ENCODE assay signal across 17 mouse cellular contexts in the genomic region with DNA sequence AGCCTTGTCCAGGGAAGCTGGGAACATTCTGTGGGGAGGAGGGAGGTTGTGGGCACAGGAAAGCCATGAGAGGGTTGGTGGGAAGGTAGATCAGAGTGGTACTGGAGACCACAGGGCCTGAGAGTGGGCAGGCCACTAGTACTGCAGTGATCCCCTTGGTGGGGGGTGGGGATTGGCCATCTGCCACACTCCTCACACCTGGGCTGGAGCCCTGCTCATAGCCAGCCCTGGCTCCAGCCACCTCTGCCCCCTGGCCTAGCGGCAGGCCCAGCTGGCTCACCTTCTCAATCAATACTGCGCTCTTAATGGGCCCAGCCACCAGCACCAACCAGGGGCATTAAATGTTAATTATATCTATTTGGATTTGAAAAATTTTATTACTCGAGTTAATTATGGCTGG.
A peak's percentile ranks its signal among the peaks of the same experiment; 100 is the strongest.
DNase-seq lines count a peak whose midpoint lies in the region; ATAC-seq and TF ChIP-seq lines count a peak whose summit lies in the region.
"Had no signal": no experiment of that assay in that cellular context is flagged by ENCODE, and none has a peak within 500 bp of the region (broad histone marks: within the 10 kb centered on the region; RNA-seq: fewer than 3 reads in every experiment).

No protein-coding gene starts in this region.

- H3K4me2 ChIP-seq in hindbrain, embryonic 15.5 days = no peak overlapping the region
- H3K4me2 ChIP-seq in hindbrain, embryonic 16.5 days (ENCODE audit: low read length) = no peak overlapping the region
- no peak overlapping the region for H3K4me2 ChIP-seq in stomach, embryonic 16.5 days (ENCODE audit: low read depth, low read length)
- no peak overlapping the region for H3K4me2 ChIP-seq in stomach, postnatal 0 days (replicated peaks; ENCODE audit: low read depth)
- no peak overlapping the region for H3K4me2 ChIP-seq in limb, embryonic 13.5 days (replicated peaks)
- H3K4me2 ChIP-seq: embryonic facial prominence, embryonic 15.5 days; forebrain, embryonic 12.5 days had no signal

- H3K4me1 ChIP-seq in hindbrain, embryonic 15.5 days (replicated peaks) = peaks cover 7% of the 10 kb centered on the region; the same call in 1 of the 2 replicates
- no peaks in the 10 kb centered on the region for H3K4me1 ChIP-seq in hindbrain, embryonic 16.5 days (ENCODE audit: control insufficient read depth, insufficient read depth, low read depth, low read length)
- H3K4me1 ChIP-seq in stomach, embryonic 16.5 days (ENCODE audit: control insufficient read depth, insufficient read depth, low read length) = no peaks in the 10 kb centered on the region; the same call in 1 of the 2 replicates
- H3K4me1 ChIP-seq in stomach, postnatal 0 days (replicated peaks; ENCODE audit: control insufficient read depth, insufficient read depth) = no peaks in the 10 kb centered on the region
- H3K4me1 ChIP-seq in limb, embryonic 13.5 days = peaks cover 33% of the 10 kb centered on the region
- H3K4me1 ChIP-seq: embryonic facial prominence, embryonic 15.5 days had no signal

- H3K27ac ChIP-seq in hindbrain, embryonic 15.5 days (replicated peaks) = no peak overlapping the region
- no peak overlapping the region for H3K27ac ChIP-seq in hindbrain, embryonic 16.5 days (ENCODE audit: low read depth, low read length)
- H3K27ac ChIP-seq in stomach, embryonic 16.5 days (ENCODE audit: low read length) = no peak overlapping the region
- no peak overlapping the region for H3K27ac ChIP-seq in stomach, postnatal 0 days (replicated peaks)
- H3K27ac ChIP-seq in limb, embryonic 13.5 days = no peak overlapping the region
- H3K27ac ChIP-seq: embryonic facial prominence, embryonic 15.5 days; forebrain, embryonic 12.5 days had no signal

- peak; percentile 48; the same call in 1 of the 2 replicates for ATAC-seq in hindbrain, embryonic 15.5 days (ENCODE audit: low FRiP score, low read depth)
- no peak for ATAC-seq in hindbrain, embryonic 16.5 days
- ATAC-seq in stomach, embryonic 16.5 days (ENCODE audit: insufficient read depth, low FRiP score) = 0 out of 2 replicates have a peak, but pooled peaks have one; percentile 50
- no peak for ATAC-seq in stomach, postnatal 0 days (ENCODE audit: low FRiP score, low TSS enrichment)
- ATAC-seq in limb, embryonic 13.5 days (ENCODE audit: low FRiP score, low read depth) = 0 out of 2 replicates have a peak, but pooled peaks have one; percentile 37

- no peaks in the 10 kb centered on the region for H3K9me3 ChIP-seq in hindbrain, embryonic 15.5 days
- no peaks in the 10 kb centered on the region for H3K9me3 ChIP-seq in hindbrain, embryonic 16.5 days (ENCODE audit: control insufficient read depth, low read length)
- H3K9me3 ChIP-seq in stomach, embryonic 16.5 days (replicated peaks; ENCODE audit: control insufficient read depth, low read length) = no peaks in the 10 kb centered on the region
- no peaks in the 10 kb centered on the region for H3K9me3 ChIP-seq in stomach, postnatal 0 days (ENCODE audit: control insufficient read depth, low read length)
- no peaks in the 10 kb centered on the region for H3K9me3 ChIP-seq in limb, embryonic 13.5 days
- H3K9me3 ChIP-seq: embryonic facial prominence, embryonic 15.5 days; forebrain, embryonic 12.5 days had no signal

- TF ChIP-seq EP300 in stomach, postnatal 0 days (optimal IDR thresholded peaks at IDR 0.05) = no peak

- DNase-seq in stomach, postnatal 0 days (ENCODE audit: low spot score) = no peak
- DNase-seq in yolk sac, embryonic 10.5 days (ENCODE audit: low spot score) = no peak
- no peak for DNase-seq in left cerebral cortex, adult 18-20 months (ENCODE audit: low spot score in 2 of 2)
- DNase-seq: cerebellum, adult 8-10 months; gastrocnemius, postnatal 14 days; heart, postnatal 10 days; kidney, adult 11 months; kidney, postnatal 25 days; liver; lung, adult 2 months; thymus, adult 2 months had no signal

- no peak for TF ChIP-seq CTCF in stomach, postnatal 0 days (IDR thresholded peaks at IDR 0.05; ENCODE audit: low read depth)

- H3K9ac ChIP-seq in hindbrain, embryonic 15.5 days = no peak overlapping the region
- H3K9ac ChIP-seq in hindbrain, embryonic 16.5 days (ENCODE audit: low read depth, low read length) = no peak overlapping the region
- H3K9ac ChIP-seq in stomach, embryonic 16.5 days (ENCODE audit: low read length) = no peak overlapping the region
- H3K9ac ChIP-seq in stomach, postnatal 0 days (ENCODE audit: low read length) = no peak overlapping the region
- no peak overlapping the region for H3K9ac ChIP-seq in limb, embryonic 13.5 days
- H3K9ac ChIP-seq: embryonic facial prominence, embryonic 15.5 days; forebrain, embryonic 12.5 days had no signal

- no peak overlapping the region for H3K4me3 ChIP-seq in hindbrain, embryonic 15.5 days
- no peak overlapping the region for H3K4me3 ChIP-seq in hindbrain, embryonic 16.5 days (ENCODE audit: low read length)
- no peak overlapping the region for H3K4me3 ChIP-seq in stomach, embryonic 16.5 days (replicated peaks; ENCODE audit: low read length)
- H3K4me3 ChIP-seq in stomach, postnatal 0 days (ENCODE audit: low read depth, low read length) = no peak overlapping the region
- no peak overlapping the region for H3K4me3 ChIP-seq in limb, embryonic 13.5 days
- H3K4me3 ChIP-seq: embryonic facial prominence, embryonic 15.5 days; forebrain, embryonic 12.5 days had no signal

- 74% methylated on average over 3 of the region's 3 CpGs for WGBS in hindbrain, embryonic 15.5 days
- 78% methylated on average over 3 of the region's 3 CpGs for WGBS in hindbrain, embryonic 16.5 days
- 73% methylated on average over 3 of the region's 3 CpGs for WGBS in stomach, embryonic 16.5 days
- WGBS in stomach, postnatal 0 days = 79% methylated on average over 3 of the region's 3 CpGs
- WGBS in limb, embryonic 13.5 days = 39% methylated on average over 3 of the region's 3 CpGs

- no peaks in the 10 kb centered on the region for H3K36me3 ChIP-seq in hindbrain, embryonic 15.5 days
- H3K36me3 ChIP-seq in hindbrain, embryonic 16.5 days (ENCODE audit: control insufficient read depth, insufficient read depth, low read length) = no peaks in the 10 kb centered on the region
- H3K36me3 ChIP-seq in stomach, embryonic 16.5 days (ENCODE audit: control insufficient read depth, insufficient read depth, low read length) = no peaks in the 10 kb centered on the region
- H3K36me3 ChIP-seq in stomach, postnatal 0 days (ENCODE audit: control insufficient read depth, insufficient read depth, low read length) = no peaks in the 10 kb centered on the region
- no peaks in the 10 kb centered on the region; the same call in 1 of the 2 replicates for H3K36me3 ChIP-seq in limb, embryonic 13.5 days
- H3K36me3 ChIP-seq: embryonic facial prominence, embryonic 15.5 days; forebrain, embryonic 12.5 days had no signal

- peaks cover 35% of the 10 kb centered on the region for H3K27me3 ChIP-seq in hindbrain, embryonic 15.5 days
- peaks cover 4% of the 10 kb centered on the region; the same call in 1 of the 2 replicates for H3K27me3 ChIP-seq in hindbrain, embryonic 16.5 days (replicated peaks; ENCODE audit: control insufficient read depth, insufficient read depth, low read length)
- no peaks in the 10 kb centered on the region for H3K27me3 ChIP-seq in stomach, embryonic 16.5 days (ENCODE audit: control insufficient read depth, insufficient read depth, low read length)
- H3K27me3 ChIP-seq in stomach, postnatal 0 days (ENCODE audit: control insufficient read depth, insufficient read depth, low read length) = no peaks in the 10 kb centered on the region
- H3K27me3 ChIP-seq in limb, embryonic 13.5 days = peaks cover 14% of the 10 kb centered on the region; the same call in 1 of the 2 replicates
- H3K27me3 ChIP-seq: embryonic facial prominence, embryonic 15.5 days had no signal

Comparison
In these comparisons a context has a peak if more than half of its experiments do, and no peak if none do; other contexts are left out.
1. ATAC-seq: peak in hindbrain, embryonic 15.5 days (single experiment), stomach, embryonic 16.5 days (single experiment) and limb, embryonic 13.5 days (single experiment); none in hindbrain, embryonic 16.5 days (single experiment) and stomach, postnatal 0 days (single experiment).